Mouse (Mus musculus): ENCODE data around the gene Prkaca.

DNA sequence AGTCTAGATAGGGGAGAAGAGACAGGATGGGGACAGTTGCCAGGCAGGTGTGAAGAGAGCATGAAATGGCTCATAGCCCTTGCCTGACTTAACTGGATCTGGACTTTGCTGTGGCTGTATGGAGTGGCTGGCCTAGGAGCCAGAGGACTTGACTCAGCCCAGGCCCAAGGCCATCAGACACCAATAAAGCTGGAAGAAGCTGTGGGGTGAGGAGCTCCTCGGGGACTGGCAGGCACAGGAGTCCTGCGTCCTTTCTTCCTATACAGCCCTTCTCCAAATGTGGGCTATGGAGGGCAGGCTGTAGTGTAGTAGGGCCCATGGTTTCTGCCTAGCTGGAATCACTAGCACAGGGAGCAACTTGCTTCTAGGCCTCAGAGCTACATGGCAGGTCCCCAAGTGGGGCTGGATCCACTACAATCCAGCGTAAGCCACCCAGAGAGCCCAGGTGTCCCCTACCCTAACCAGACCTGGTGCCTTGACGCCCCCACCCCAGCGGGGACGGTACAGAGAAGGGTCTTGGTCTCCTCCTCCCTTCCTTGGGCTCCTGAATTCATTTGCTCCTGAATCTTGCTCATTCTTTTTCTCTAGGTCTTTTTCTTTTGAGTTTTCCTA is 31.6 kb upstream of the Prkaca start:
- no peak for TF ChIP-seq SIN3A (IDR thresholded peaks at IDR 0.05; ENCODE audit: low read length)
- TF ChIP-seq POLR2AphosphoS2 (IDR thresholded peaks at IDR 0.05; ENCODE audit: low read length), result no peak
- TF ChIP-seq TBP (IDR thresholded peaks at IDR 0.05; ENCODE audit: low read depth, low read length), result no peak
- no peak for TF ChIP-seq ELF1 (IDR thresholded peaks at IDR 0.05; ENCODE audit: low read depth, low read length)
- TF ChIP-seq GATA1 (IDR thresholded peaks at IDR 0.05; ENCODE audit: low read depth, low read length), result no peak
- no peak for TF ChIP-seq POLR2A (IDR thresholded peaks at IDR 0.05; ENCODE audit: control insufficient read depth in 1 of 2, insufficient read depth in 1 of 2, low read depth in 1 of 2, low read length in 2 of 2, poor library complexity in 1 of 2)

Data from MEL (cell line).